Mouse (Mus musculus) E14TG2a.4 (cell line): Measurements from ENCODE around the gene 2810408A11Rik.

Experiments used
- H3K27me3 ChIP-seq: 2 replicates; pipeline ENCODE4 v1.6.1; 2014; ENCODE audit warnings: low read length, control low read depth; ENCODE audit not compliant: insufficient read depth
- H3K36me3 ChIP-seq: 2 replicates; pipeline ENCODE4 v1.6.1; 2014; ENCODE audit warnings: low read length, control low read depth; ENCODE audit not compliant: insufficient read depth
- H3K4me1 ChIP-seq: replicated peaks from 2 replicates; pipeline ENCODE4 v1.6.1; 2014; ENCODE audit warnings: low read depth, low read length, control low read depth
- H3K4me3 ChIP-seq: replicated peaks from 2 replicates; pipeline ENCODE4 v1.5.1; 2014; ENCODE audit warnings: mild to moderate bottlenecking, low read length
- H3K9me3 ChIP-seq: 2 replicates; pipeline ENCODE4 v1.6.1; 2014; ENCODE audit warnings: low read length, control low read depth
- CTCF ChIP-seq: conservative IDR thresholded peaks from 2 replicates; pipeline ENCODE4 v1.5.1; 2014; ENCODE audit warnings: low read length
- NANOG ChIP-seq: IDR thresholded peaks from 2 replicates; pipeline ENCODE4 v1.6.1; 2014; ENCODE audit warnings: borderline replicate concordance, low read length, mixed read lengths
- POU5F1 ChIP-seq: IDR thresholded peaks from 2 replicates; pipeline ENCODE4 v1.6.1; 2014; ENCODE audit warnings: low read length, borderline replicate concordance

Gene 2810408A11Rik

DNA sequence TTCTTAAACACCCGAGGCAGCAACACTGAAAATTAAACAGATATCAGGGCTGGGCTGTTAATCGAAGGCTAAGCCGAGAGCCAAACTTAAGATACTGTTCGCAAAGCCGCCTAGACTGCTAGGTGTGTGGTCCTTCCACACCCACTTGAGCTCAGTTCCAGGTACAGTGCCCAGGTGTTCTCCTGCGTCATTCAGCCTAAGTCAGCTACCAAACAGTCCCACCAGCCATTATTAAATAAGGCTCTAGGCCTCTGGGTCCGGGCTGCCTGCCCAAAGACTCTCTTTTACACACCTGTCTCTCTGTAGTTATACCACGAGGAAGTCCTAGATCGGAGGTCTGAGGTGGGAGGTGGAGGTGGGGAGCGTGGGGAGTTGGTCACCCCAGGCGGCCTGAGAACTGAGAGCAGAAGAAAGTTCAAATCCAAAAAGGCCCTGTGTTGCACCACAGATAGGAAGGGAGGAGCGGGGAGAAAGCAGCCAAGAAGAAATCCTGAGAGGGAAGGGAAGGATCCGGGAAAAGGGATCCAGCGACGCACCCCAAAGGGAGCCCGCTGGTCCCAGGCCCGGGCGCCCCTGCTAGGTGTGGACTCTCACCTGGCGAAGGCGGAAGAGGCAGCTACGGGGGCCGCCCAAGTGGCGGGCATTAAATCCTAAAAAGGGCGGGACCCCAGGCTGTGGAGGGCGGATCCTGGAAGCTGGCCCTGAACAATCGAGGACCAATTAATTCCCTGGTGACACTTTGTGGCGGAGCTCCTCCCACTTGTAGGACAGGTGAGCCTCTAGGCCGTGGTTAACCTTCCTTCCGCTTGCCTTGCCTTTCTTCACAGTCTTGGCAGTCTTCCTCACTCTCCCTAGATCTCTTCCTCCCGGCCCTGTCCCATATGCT is 42.4 kb downstream of the 2810408A11Rik start, which contains the start of gene Tnk1:
TSS of gene Tnk1 (minus strand) at position 618 of the 886 bp plus-strand sequence.
- Histone ChIP-seq H3K27me3 (peaks cover 27% of the 10 kb centered on the region), H3K36me3 (peaks cover 15% of the 10 kb centered on the region), H3K9me3 (no peaks in the 10 kb centered on the region), H3K4me3 (peak within 1 kb of the TSS; percentile 75), H3K4me1 (peaks cover 59% of the 10 kb centered on the region)
- TF ChIP-seq POU5F1 (no peak), NANOG (no peak), CTCF (no peak)

DNA sequence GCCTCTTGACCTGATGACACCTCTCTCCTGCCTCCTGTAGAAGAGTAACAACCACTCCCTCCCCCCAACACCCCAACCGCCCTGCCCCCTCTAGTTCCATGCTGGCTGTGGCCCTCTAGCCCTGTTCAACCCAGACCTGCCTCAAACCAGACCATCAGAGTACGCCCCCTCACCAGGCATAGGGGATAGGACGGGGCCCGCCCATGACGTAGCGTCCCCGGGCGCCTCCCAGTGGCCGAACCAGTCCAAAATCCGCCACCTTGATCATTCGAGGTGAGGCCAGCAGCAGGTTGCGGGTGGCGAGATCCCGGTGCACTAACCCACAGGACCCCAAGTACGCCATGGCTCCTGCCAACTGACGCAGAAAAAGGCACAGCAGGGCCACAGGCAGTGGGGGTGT is 45.4 kb downstream of the 2810408A11Rik start:
- peaks cover 27% of the 10 kb centered on the region for H3K27me3 ChIP-seq
- H3K4me1 ChIP-seq = peaks cover 71% of the 10 kb centered on the region
- H3K36me3 ChIP-seq = peaks cover 45% of the 10 kb centered on the region
- no peaks in the 10 kb centered on the region for H3K9me3 ChIP-seq
- TF ChIP-seq POU5F1 (no peak), CTCF (peak; percentile 33)
- peak overlapping the region; percentile 75 for H3K4me3 ChIP-seq

GRCm38 (mm10) chr11:69854680-69855079 is 46.1 kb downstream of the 2810408A11Rik start:
- H3K27me3 ChIP-seq = peaks cover 27% of the 10 kb centered on the region
- no peak for TF ChIP-seq POU5F1
- TF ChIP-seq CTCF = no peak
- TF ChIP-seq NANOG = no peak
- H3K36me3 ChIP-seq = peaks cover 52% of the 10 kb centered on the region
- peak overlapping the region; percentile 45 for H3K4me3 ChIP-seq
- H3K9me3 ChIP-seq = no peaks in the 10 kb centered on the region
- peaks cover 74% of the 10 kb centered on the region for H3K4me1 ChIP-seq

GRCm38 (mm10) chr11:69853994-69854393 is 46.8 kb downstream of the 2810408A11Rik start:
- no peaks in the 10 kb centered on the region for H3K9me3 ChIP-seq
- TF ChIP-seq NANOG (no peak), CTCF (no peak), POU5F1 (no peak)
- H3K4me3 ChIP-seq = 0 out of 2 replicates have a peak overlapping the region, but pooled peaks have one; percentile 13
- H3K27me3 ChIP-seq = peaks cover 25% of the 10 kb centered on the region
- H3K36me3 ChIP-seq = peaks cover 59% of the 10 kb centered on the region
- H3K4me1 ChIP-seq = peaks cover 70% of the 10 kb centered on the region

DNA sequence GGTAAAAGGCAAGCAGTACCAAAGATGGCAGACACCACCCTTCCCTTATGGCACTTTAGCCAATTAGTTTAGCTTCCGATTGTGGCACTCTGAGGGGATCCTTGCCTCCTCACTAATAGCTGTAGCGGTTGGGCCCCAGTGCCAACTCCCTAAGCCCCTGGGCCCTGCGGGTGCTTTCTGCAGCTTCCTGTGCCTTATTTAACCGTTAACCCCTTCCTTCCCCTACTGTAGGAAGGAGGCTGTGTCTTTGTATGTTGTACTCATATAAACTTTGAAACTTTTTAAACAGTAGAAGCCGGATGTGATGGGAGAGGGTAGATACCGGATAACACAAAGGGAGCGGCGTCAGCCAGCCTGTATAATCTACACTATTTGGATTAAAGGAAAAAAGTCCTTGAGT is 50.0 kb downstream of the 2810408A11Rik start:
- no peaks in the 10 kb centered on the region for H3K9me3 ChIP-seq
- H3K4me3 ChIP-seq = no peak overlapping the region
- H3K4me1 ChIP-seq = peaks cover 65% of the 10 kb centered on the region
- TF ChIP-seq POU5F1 (no peak), NANOG (no peak), CTCF (no peak)
- H3K36me3 ChIP-seq = peaks cover 61% of the 10 kb centered on the region
- H3K27me3 ChIP-seq = peaks cover 22% of the 10 kb centered on the region

- H3K4me3 ChIP-seq = no peak overlapping the region
- H3K27me3 ChIP-seq = peaks cover 22% of the 10 kb centered on the region
- peaks cover 60% of the 10 kb centered on the region for H3K36me3 ChIP-seq
- H3K9me3 ChIP-seq = no peaks in the 10 kb centered on the region
- peaks cover 65% of the 10 kb centered on the region for H3K4me1 ChIP-seq
- TF ChIP-seq NANOG (no peak), POU5F1 (no peak), CTCF (no peak)
Measured at GRCm38 (mm10) chr11:69849884-69850283, 50.9 kb downstream of the 2810408A11Rik start.

GRCm38 (mm10) chr11:69849128-69849527 is 51.7 kb downstream of the 2810408A11Rik start:
- Histone ChIP-seq H3K36me3 (peaks cover 55% of the 10 kb centered on the region), H3K4me3 (no peak overlapping the region), H3K27me3 (peaks cover 22% of the 10 kb centered on the region), H3K9me3 (no peaks in the 10 kb centered on the region), H3K4me1 (peaks cover 57% of the 10 kb centered on the region)
- TF ChIP-seq CTCF (no peak), POU5F1 (no peak), NANOG (no peak)

DNA sequence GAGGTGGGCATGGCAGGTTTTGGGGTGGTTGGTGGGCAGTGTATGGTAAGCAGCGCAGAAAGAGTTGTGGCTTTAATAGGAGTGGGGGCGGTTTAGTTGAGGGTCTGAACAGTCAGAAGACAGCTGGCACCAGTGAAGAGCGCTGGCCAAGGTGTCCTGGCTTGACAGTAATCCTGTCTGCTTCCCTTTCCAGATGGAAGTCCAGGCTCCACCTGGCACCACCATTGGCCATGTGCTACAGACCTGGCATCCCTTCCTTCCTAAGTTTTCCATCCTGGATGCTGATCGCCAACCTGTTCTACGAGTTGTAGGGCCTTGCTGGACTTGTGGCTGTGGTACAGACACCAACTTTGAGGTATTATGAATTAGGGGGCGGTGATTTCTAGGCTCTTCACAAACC is 52.8 kb downstream of the 2810408A11Rik start:
- peaks cover 46% of the 10 kb centered on the region for H3K4me1 ChIP-seq
- H3K36me3 ChIP-seq = peaks cover 51% of the 10 kb centered on the region
- H3K4me3 ChIP-seq = peak overlapping the region; percentile 86
- no peak for TF ChIP-seq NANOG
- no peak for TF ChIP-seq CTCF
- no peak for TF ChIP-seq POU5F1
- H3K9me3 ChIP-seq = no peaks in the 10 kb centered on the region
- peaks cover 22% of the 10 kb centered on the region for H3K27me3 ChIP-seq
